28 mouse cellular contexts compared by ENCODE assay signal in genomic region chr14:68427235-68427634, GRCm38 (mm10).
"Had no signal": no experiment of that assay in that cellular context is flagged by ENCODE, and none has a peak within 500 bp of the region (broad histone marks: within the 10 kb centered on the region; RNA-seq: fewer than 3 reads in every experiment).

No protein-coding gene starts in this region.

- ATAC-seq: forebrain, embryonic 13.5 days; forebrain, embryonic 14.5 days; forebrain, embryonic 15.5 days; forebrain, embryonic 16.5 days; forebrain, postnatal 0 days had no signal

- H3K9me3 ChIP-seq: embryonic facial prominence, embryonic 10.5 days; embryonic facial prominence, embryonic 12.5 days; embryonic facial prominence, embryonic 13.5 days; embryonic facial prominence, embryonic 15.5 days; forebrain, embryonic 10.5 days; forebrain, embryonic 12.5 days; forebrain, embryonic 13.5 days; forebrain, embryonic 15.5 days had no signal

- DNase-seq: cerebellum, adult 18-20 months; cerebellum, adult 2 months; cerebellum, adult 8-10 months; cerebellum, adult 9-10 months; cerebellum, adult 9-11 months; cerebellum, postnatal 10 days; cerebellum, postnatal 14 days; cerebellum, postnatal 25 days; cerebellum, postnatal 36 days; embryo, embryonic 11 days; forebrain, postnatal 0 days; gastrocnemius, adult 2 months; gastrocnemius, postnatal 10 days; gastrocnemius, postnatal 14 days; gastrocnemius, postnatal 25 days; gastrocnemius, postnatal 36 days; heart, adult 11 months had no signal

- H3K27me3 ChIP-seq: embryonic facial prominence, embryonic 12.5 days; embryonic facial prominence, embryonic 13.5 days; embryonic facial prominence, embryonic 15.5 days; forebrain, embryonic 12.5 days; forebrain, embryonic 13.5 days; forebrain, embryonic 15.5 days had no signal

- H3K9ac ChIP-seq: embryonic facial prominence, embryonic 12.5 days; embryonic facial prominence, embryonic 13.5 days; embryonic facial prominence, embryonic 15.5 days; forebrain, embryonic 12.5 days; forebrain, embryonic 13.5 days; forebrain, embryonic 15.5 days; forebrain, postnatal 0 days had no signal

- H3K4me1 ChIP-seq: embryonic facial prominence, embryonic 10.5 days; embryonic facial prominence, embryonic 12.5 days; embryonic facial prominence, embryonic 13.5 days; embryonic facial prominence, embryonic 15.5 days; forebrain, embryonic 10.5 days; forebrain, embryonic 12.5 days; forebrain, embryonic 13.5 days; forebrain, embryonic 15.5 days had no signal

- H3K4me3 ChIP-seq: embryonic facial prominence, embryonic 10.5 days; embryonic facial prominence, embryonic 12.5 days; embryonic facial prominence, embryonic 13.5 days; embryonic facial prominence, embryonic 15.5 days; erythroblast, embryonic 14.5 days; forebrain, embryonic 10.5 days; forebrain, embryonic 12.5 days; forebrain, embryonic 13.5 days; forebrain, embryonic 15.5 days; gastrocnemius, adult 2 months had no signal

- H3K36me3 ChIP-seq: embryonic facial prominence, embryonic 10.5 days; embryonic facial prominence, embryonic 12.5 days; embryonic facial prominence, embryonic 13.5 days; embryonic facial prominence, embryonic 15.5 days; forebrain, embryonic 10.5 days; forebrain, embryonic 12.5 days; forebrain, embryonic 15.5 days had no signal

- H3K27ac ChIP-seq: embryonic facial prominence, embryonic 10.5 days; embryonic facial prominence, embryonic 12.5 days; embryonic facial prominence, embryonic 13.5 days; embryonic facial prominence, embryonic 15.5 days; forebrain, embryonic 10.5 days; forebrain, embryonic 12.5 days; forebrain, embryonic 13.5 days; forebrain, embryonic 15.5 days; gastrocnemius, adult 2 months had no signal

- H3K4me2 ChIP-seq: embryonic facial prominence, embryonic 12.5 days; embryonic facial prominence, embryonic 13.5 days; embryonic facial prominence, embryonic 15.5 days; forebrain, embryonic 12.5 days; forebrain, embryonic 13.5 days; forebrain, embryonic 15.5 days had no signal
